Mouse (Mus musculus) embryonic facial prominence, embryonic 11.5 days (tissue): Measurements from ENCODE around the gene Cmss1. TPM values are rescaled to one million over a fixed set of nuclear protein-coding genes. Genes with fewer than 3 reads are reported as not detected.
A peak's percentile ranks its signal among the peaks of the same experiment; 100 is the strongest.

Experiments used
- ATAC-seq: fragments of 200-750 bp; cut with Nextera tagmentation; replicated peaks from 2 replicates; pipeline ENCODE4 v1.8.0; 2017; ENCODE audit warnings: low read depth; ENCODE audit not compliant: insufficient number of reproducible peaks, low FRiP score, low TSS enrichment
- DNase-seq: peaks from one replicate; pipeline ENCODE4 v3.0.0-alpha.2; 2015; ENCODE audit warnings: low spot score
- H3K27ac ChIP-seq: fragments of 300-500 bp; sonication (generic); replicated peaks from 2 replicates; pipeline ENCODE4 v1.5.1; 2014; ENCODE audit warnings: mild to moderate bottlenecking, low read depth, low read length, control low read depth
- H3K27me3 ChIP-seq: fragments of 300-500 bp; sonication (generic); 2 replicates; pipeline ENCODE4 v1.6.1; 2014; ENCODE audit warnings: mild to moderate bottlenecking, low read length, moderate library complexity, mixed read lengths; ENCODE audit not compliant: control insufficient read depth, insufficient read depth
- H3K36me3 ChIP-seq: fragments of 300-500 bp; sonication (generic); replicated peaks from 2 replicates; pipeline ENCODE4 v1.6.1; 2014; ENCODE audit warnings: low read depth, mild to moderate bottlenecking, low read length, moderate library complexity, mixed read lengths; ENCODE audit not compliant: control insufficient read depth, insufficient read depth
- H3K4me1 ChIP-seq: fragments of 300-500 bp; sonication (generic); 2 replicates; pipeline ENCODE4 v1.6.1; 2014; ENCODE audit warnings: low read length, mixed read lengths; ENCODE audit not compliant: control insufficient read depth, insufficient read depth
- H3K4me2 ChIP-seq: fragments of 300-500 bp; sonication (generic); 2 replicates; pipeline ENCODE4 v1.6.1; 2014; ENCODE audit warnings: low read depth, mild to moderate bottlenecking, control low read depth, low read length, moderate library complexity
- H3K4me3 ChIP-seq: fragments of 300-500 bp; sonication (generic); 2 replicates; pipeline ENCODE4 v1.5.1; 2014; ENCODE audit warnings: low read depth, low read length, control low read depth
- H3K9ac ChIP-seq: fragments of 300-500 bp; sonication (generic); replicated peaks from 2 replicates; pipeline ENCODE4 v1.6.1; 2014; ENCODE audit warnings: mild to moderate bottlenecking, control low read depth, low read length
- H3K9me3 ChIP-seq: fragments of 300-500 bp; sonication (generic); replicated peaks from 2 replicates; pipeline ENCODE4 v1.6.1; 2016; ENCODE audit warnings: mild to moderate bottlenecking, low read length, inconsistent platforms, mixed read lengths; ENCODE audit not compliant: control insufficient read depth
- WGBS: fragments of 180-500 bp; shearing (Covaris S2); extraction: QIAGEN DNeasy Blood & Tissue Kit; methylation state at CpG from one replicate; pipeline ENCODE4 v1.1.7; 2014; 5-methylcytosine and 5-hydroxymethylcytosine counted together
- polyA plus RNA-seq: library from polyadenylated mRNA; unstranded; fragments of >200 nt; fragmentation: Nextera tagmentation; extraction: Ambion mirVana; gene quantifications from 2 replicates; pipeline ENCODE4 v1.2.1, GENCODE M21; 2014

Gene Cmss1
- polyA plus RNA-seq, 1 experiment from 2014 or later = 55.9 TPM

DNA sequence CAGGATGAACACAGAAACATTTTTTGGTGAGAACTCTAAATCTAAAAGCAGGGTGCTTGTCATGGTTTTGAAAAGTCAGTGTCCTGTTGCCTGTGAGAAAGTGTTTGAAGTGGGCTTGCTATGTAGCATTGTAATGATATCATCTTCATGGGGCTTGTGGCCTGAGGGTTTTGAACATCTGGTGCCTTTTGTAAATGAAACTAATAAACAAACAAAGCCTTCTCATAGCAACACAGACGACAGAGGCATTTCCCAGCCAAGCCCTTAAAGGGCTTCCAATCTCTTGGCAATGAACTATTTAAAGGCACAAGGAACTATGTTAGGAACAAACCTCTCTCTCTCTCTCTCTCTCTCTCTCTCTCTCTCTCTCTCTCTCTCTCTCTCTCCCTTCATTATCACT, 339.6 kb downstream of the Cmss1 start:
- H3K27ac ChIP-seq = no peak overlapping the region
- DNase-seq = peak; percentile 8
- ATAC-seq = no peak
- H3K4me3 ChIP-seq = no peak overlapping the region
- H3K4me2 ChIP-seq = no peak overlapping the region
- H3K27me3 ChIP-seq = no peaks in the 10 kb centered on the region
- no peaks in the 10 kb centered on the region for H3K9me3 ChIP-seq
- H3K4me1 ChIP-seq = no peaks in the 10 kb centered on the region
- WGBS = 0% methylated on average over 1 of the region's 1 CpGs
- no peak overlapping the region for H3K9ac ChIP-seq
- H3K36me3 ChIP-seq = no peaks in the 10 kb centered on the region

DNA sequence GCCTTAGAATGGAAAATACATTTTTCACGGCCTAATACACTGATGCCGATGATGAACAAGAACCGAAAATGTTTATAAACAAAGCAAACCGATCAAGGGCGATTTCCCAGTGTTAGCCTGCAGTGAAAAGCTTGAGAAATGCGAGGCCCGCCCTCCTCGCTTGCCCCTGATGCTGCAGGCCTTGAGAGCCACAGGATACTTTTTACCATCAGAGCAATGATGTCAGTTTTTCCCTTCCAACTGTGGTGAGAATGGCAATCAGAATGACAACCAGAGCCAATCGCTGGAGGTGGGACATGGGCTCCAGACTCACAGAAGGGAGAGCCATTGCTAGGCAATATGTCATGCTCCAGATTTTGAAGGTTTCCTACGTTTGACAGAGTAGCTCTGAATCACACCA, 346.5 kb downstream of the Cmss1 start:
- Histone ChIP-seq H3K27me3 (no peaks in the 10 kb centered on the region), H3K27ac (no peak overlapping the region), H3K9ac (no peak overlapping the region), H3K9me3 (no peaks in the 10 kb centered on the region), H3K36me3 (no peaks in the 10 kb centered on the region), H3K4me2 (no peak overlapping the region), H3K4me1 (no peaks in the 10 kb centered on the region), H3K4me3 (no peak overlapping the region)
- DNase-seq (no peak), ATAC-seq (no peak)
- WGBS = 88% methylated on average over 10 of the region's 10 CpGs

DNA sequence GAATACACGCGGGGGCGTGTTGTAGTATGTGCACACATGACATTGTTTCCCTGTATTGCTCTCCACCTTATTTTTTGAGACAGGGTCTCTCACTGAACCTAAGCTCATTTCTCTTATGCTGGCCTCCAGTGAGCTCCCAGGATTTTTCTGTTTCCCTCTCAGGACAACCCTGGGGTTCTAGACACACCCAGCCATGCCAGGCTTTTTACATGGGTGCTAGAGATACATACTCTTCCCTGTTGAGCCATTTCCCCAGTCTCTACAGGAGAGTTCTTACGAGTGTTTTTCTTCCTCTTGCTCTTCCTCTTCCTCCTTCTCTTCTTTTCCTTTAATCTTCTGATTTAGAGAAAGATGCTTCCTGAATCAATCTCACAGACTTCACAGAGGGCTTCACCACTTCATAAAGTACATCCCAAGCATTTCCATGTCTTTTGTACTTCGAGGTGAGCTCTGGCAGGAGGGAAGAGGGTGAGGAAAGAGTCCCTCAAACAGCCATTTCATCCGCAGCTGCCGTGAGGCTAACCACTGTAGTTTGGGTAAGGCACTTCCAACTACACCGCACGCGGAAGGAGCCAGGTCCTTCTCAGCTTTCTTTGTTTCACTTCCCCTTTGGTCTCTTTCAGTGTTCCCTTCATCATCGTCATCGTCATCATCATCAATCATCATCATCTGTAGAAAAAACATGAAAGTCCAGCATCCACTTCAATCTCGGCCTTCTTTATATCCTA, 347.1 kb downstream of the Cmss1 start:
- ATAC-seq = no peak
- no peaks in the 10 kb centered on the region for H3K27me3 ChIP-seq
- H3K27ac ChIP-seq = no peak overlapping the region
- H3K9me3 ChIP-seq = no peaks in the 10 kb centered on the region
- no peak overlapping the region for H3K4me2 ChIP-seq
- no peaks in the 10 kb centered on the region for H3K4me1 ChIP-seq
- WGBS = 84% methylated on average over 13 of the region's 13 CpGs
- H3K4me3 ChIP-seq = no peak overlapping the region
- no peak overlapping the region for H3K9ac ChIP-seq
- H3K36me3 ChIP-seq = no peaks in the 10 kb centered on the region
- DNase-seq = no peak

Other genes starting within 250 kb of the Cmss1 start
- 2.5 and 3.4 TPM in 2 replicates for gene Col8a1, start 147.9 kb upstream of the Cmss1 start, polyA plus RNA-seq